Mouse (Mus musculus) thymus, postnatal 4 days (tissue): ENCODE results near the gene Slc29a2.

Experiments used
- DNase-seq: peaks from one replicate; pipeline ENCODE4 v3.0.0; 2021

The Slc29a2 gene

DNA sequence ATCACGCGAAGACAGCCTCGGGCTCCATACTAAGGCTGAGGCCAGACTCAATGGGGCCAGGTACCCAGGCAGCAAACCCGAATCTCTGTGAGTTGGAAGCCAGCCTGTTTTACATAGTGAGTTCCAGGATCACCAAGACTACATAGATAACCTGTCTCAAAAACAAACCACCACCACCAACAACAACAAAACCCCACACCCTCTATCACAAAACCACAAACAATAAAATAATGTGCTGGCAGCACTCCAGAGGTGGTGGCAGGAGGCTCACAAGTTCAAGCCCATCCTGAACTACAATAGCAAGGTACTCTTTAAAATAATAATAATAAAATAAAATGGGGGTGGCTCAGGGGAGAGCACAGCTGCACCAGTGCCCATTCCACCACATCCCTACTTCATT is 12.9 kb downstream of the Slc29a2 start:
- DNase-seq, result no peak

DNA sequence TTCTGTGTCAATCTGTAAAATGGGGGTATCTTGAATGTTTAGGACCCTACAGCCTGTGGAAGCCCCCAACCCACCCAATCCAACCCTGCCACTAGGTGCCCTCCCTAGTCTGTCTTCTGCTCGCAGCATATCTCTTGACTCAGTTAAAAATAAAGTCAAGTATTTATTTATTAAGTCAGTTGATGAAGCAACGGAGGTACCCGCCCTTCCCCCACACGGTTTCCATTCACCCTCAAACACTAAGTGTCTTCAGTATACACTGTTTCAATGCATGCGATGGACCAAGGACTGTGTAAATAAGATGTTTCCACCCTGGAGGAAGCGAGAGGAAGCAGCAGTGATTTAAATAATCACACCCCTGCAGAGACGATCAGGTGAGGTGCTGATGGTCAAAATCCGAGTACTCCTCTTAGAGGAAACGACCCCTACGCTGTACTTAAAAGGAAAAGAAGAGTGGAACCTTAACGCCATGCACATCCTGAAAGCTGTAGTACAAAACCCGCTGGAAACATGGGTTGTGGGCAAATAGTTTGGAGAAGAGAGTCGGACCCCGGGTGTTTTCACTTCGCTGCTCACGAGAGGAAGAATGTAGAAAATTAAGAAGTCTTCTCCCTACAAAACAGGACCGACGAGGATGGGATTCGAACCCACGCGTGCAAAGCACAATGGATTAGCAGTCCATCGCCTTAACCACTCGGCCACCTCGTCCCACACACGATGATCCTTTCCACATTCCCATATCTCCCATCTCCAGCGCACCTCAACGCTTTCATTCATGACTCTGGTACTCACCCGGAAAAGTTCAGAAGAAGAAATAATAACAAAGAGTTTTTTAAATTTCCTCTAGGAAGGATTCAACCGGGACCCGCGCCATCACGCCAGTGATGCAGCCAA is 14.3 kb downstream of the Slc29a2 start:
- peak; percentile 69 for DNase-seq

DNA sequence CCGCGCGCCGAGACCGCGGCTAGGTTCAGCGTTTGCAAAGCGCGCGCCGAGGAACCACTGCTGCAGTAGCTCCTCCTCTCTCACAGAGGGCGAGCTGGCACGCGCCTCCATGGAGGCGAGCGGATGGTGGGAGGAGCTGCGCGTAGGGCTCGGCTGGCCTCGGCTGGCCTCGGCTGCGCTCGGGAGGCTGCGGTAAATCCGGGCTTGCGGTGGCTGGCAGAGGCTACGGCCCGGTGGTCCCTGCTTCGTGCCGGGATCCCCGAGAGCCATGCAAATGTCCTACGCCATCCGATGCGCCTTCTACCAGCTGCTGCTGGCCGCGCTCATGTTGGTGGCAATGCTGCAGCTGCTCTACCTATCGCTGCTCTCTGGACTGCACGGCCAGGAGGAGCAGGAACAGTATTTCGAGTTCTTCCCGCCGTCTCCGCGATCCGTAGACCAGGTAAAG is 15.1 kb downstream of the Slc29a2 start, which contains the start of the genes B4gat1 and AC124502.3:
B4gat1 (plus strand) TSS at position 118 of the 448 bp plus-strand sequence.
AC124502.3 (plus strand) TSS at position 183 of the 448 bp plus-strand sequence.
- peak; percentile 91 for DNase-seq

DNA sequence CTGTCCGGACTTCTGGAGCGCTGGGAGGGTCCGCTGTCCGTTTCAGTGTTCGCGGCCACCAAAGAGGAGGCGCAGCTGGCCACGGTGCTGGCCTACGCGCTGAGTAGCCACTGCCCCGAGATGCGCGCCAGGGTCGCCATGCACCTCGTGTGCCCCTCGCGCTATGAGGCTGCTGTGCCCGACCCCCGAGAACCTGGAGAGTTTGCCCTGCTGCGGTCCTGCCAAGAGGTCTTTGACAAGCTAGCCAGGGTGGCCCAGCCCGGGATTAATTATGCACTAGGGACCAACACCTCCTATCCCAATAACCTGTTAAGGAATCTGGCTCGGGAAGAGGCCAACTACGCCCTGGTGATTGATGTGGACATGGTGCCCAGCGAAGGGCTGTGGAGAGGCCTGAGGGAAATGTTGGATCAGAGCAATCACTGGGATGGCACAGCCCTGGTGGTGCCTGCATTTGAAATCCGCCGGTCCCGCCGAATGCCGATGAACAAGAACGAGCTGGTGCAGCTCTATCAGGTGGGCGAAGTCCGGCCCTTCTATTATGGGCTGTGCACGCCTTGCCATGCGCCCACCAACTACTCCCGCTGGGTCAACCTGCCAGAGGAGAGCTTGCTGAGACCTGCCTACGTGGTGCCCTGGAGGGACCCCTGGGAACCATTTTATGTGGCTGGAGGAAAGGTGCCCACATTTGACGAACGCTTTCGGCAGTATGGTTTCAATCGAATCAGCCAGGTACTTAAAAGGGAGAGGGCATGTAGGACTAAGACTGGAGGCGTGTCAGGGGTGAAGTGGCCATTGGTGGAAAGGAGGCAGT is 15.8 kb downstream of the Slc29a2 start:
- DNase-seq, result peak; percentile 37

DNA sequence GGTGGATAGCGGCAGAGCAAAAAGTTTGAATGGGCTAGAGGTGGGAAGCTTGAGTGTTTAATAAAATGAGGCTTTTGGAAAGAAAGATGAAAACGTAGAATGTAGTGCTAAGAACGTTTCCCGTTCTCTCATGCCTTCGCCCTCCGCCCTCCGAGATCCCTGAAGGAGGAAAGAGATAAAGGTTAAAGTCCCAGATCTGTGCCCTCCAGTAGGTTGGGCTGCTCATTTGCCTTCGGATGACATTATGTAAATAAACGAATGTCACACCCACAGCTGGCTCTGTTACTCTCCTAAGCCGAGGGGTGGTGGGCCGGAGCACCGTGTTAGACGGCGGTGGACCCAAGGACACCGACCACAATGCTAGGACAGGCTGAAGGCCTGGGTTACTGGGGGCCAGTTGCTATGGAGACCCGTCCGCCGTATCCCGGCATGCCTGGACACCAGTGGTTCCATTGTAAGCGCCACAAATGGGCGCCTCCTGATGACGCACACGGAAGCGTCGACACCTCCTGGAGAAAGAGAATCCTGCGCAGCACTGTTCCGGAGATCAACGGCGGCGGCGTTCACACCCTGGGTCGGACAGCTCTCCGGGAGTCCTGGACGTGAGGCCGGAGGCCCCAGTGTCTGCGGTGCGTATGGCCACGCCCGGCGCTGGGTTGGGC is 17.3 kb downstream of the Slc29a2 start, which contains the start of gene Brms1:
Brms1 (plus strand) TSS at position 493 of the 662 bp plus-strand sequence.
- DNase-seq, result peak; percentile 89

DNA sequence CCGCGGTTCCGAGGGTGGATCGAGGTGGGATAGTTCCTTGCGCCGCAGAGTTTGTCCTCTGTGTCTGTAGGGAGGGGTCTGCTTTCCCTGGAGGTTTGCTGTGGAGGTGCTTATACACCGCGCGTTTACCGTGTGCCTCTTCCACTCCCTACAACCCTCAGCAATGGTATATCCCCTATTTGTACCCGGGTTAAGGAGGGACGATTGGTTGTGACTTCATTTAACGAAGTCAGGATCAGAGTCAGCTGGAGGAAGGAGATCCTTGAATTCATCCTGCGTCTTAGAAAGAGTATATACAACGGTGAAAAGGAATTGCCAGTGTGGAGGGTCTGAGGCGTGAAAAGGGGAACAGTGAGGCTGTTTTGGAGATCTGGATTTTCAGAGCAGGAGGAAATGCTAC is 17.9 kb downstream of the Slc29a2 start:
- DNase-seq, result no peak

DNA sequence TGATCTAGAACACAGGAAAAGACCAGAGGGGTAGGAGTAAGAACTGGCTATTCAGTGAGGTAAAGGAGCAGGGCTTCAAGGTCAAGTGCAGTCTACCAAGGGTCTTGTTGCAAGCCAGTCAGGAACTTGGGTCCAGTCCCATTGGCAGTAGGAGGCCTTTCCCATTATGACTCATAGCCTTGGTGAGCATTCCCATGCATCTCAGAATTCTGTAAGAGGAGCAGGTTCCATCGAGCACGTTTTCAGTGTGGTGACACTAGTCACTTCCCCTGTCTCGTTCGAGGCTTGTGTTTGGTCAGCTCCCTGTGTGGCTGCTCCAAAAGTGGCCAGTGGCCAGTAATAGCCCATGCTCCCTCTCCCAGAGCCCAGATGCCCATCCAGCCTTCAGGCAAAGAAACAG is 21.9 kb downstream of the Slc29a2 start:
- DNase-seq, result no peak

DNA sequence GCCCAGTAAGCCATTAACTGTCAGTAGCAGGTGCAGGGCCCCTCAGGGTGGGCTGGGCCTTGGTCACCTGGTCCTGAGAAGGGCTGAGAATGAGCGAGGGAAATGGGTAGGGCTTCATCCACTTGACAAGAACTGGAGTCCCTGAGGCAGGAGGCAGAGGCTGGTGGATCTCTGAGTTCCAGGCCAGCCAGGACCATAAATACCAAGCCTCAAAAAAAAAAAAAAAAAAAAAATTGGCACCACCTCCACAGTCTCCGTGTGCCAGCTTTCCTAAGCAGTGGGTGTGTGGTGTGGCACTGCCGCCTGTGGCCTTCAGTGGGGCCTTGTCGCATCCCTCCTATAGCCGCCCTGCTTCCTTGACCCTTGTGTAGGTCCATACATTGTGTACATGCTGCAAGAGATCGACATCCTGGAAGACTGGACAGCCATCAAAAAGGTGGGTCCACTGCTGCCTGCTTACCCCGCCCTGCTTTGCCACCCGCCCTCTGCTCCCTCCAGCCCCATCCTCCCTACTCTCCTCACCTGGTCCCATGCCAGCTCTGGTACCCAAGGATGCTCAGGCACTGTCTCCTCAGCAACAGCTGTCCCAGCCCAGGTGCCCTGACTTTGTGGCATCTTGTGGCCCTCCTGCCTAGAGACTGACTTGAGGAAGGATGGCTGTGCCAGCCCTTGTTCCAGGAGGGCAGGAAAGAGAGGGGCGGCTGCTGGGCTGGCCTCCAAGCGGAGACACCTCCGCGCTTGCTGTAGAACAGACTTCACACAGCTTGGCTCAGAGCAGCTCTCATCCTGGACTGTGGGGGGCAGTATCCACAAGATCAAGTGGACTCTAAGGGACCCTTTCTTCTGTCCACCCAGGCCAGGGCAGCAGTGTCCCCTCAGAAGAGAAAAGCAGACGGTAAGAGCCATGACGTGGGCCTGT is 24.7 kb downstream of the Slc29a2 start:
- no peak for DNase-seq

DNA sequence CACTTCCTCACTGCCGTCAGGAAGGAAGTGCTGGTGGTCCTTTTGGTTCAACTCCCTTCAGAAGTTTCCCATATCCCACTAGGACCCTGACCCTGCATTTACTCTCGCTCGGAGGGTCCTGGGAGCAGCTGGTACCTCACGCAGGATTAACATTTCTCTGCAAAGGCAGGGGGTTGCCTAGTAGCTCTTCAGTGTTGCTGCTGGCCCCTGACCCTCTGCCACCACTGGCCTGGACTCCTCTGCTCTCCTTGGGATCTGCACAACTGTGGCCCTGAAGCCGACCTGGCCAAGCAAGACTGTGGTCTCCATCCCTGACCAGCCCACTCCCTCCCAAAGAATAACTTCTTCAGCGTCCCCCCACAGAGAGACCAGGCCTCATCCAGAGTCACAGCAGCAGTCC is 25.7 kb downstream of the Slc29a2 start:
- DNase-seq, result no peak

DNA sequence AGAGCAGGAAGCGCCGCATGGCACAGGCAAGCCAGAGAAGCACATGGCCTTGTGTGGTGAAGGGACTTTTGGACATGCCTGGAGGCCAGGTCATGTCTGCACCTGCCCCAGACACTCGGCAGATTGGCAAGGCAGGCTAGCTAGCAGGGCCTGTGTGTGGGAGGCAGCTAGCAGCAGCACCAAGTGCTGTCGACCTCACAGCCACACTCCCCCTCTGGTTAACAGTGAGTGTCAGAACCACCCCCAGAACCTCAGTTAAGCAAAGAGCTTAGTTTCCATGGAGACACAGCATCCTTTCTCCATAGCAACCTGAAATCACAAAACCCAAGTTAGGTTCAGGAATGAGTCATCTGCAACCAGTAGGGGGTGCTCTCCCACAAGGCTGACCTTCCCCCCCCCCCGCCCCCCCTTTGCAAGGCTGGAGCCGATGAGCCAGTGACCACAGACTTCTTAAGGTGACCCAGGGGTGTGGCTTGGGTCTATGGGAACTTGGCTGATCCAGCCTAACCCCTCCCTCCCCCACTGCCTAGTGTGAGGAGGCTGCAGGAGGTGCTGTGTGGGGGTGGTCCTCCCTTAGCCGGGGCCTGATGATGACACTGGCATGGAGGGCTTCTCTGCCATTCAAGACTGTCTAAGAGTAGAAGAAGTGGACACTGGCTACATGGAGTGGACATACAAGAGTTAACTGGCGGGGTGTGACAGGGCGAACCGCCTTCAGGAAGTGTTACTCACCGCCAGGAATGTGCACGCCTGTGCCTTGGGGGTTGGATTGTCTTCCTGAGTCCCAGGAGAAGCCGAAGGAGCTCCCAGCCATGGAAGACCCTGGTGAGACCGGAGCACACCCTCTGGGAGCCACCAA is 26.6 kb downstream of the Slc29a2 start, which contains the start of gene Rin1:
Rin1 (plus strand) TSS at position 435 of the 859 bp plus-strand sequence.
- DNase-seq, result no peak

DNA sequence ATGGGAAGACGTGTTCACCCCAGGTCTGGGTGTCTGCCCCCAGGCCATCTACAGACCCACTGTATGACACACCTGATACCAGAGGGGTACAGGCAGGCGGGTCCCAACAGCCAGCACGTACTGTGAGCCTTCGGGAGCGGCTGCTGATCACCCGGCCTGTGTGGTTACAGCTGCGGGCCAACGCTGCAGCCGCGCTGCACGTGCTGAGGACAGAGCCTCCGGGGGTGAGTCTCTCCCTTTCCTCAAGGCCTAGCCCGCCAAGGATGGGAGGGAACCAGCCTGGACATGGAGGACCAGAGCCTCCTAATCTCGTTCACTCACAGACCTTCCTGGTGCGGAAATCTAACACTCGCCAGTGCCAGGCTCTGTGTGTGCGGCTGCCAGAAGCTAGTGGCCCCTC is 27.4 kb downstream of the Slc29a2 start:
- DNase-seq, result no peak

DNA sequence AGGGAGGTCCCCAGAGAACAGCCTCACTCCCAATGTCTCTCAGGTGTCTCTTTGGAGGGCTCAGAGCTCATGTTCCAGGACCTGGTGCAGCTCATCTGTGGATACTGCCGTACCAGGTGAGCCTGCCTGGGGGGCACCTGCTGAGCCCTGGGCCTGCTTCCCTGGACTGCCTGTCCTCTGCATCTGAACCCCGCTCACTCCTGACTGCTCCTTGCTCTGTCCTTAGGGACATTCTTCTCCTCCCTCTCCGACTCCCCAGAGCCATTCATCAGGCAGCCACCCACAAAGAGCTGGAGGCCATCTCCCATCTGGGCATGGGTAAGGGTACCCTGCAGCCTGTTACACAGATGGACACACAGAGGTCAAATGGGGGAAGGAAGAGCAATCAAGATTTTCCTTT is 27.9 kb downstream of the Slc29a2 start:
- DNase-seq, result no peak

DNA sequence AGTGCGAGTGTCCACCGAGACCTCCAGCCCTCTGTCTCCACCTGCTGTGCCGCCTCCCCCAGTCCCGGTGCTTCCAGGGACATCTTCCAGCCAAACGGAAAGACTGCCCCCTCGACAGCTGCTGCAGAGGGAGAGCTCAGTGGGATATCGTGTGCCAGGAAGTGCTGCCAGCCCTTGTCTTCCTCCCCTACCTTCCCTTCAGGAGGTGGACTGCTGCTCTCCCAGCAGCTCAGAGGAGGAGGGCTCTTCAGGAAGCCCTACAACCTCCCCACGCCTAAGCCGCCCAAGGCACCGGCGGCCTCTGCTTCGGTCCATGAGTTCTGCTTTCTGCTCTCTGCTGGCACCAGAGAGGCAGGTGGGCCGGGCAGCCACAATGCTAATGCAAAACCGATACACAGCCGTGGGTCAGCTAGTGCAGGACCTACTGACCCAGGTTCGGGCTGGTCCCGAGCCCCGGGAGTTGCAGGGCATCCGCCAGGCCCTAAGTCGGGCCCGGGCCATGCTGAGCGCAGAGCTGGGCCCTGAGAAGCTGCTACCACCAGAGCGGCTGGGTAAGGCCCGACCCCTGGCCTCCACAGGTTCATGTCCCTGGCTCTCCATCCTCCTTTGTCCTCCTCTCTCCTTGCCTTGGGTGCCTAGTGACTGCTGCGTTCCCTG is 28.6 kb downstream of the Slc29a2 start:
- DNase-seq, result no peak

DNA sequence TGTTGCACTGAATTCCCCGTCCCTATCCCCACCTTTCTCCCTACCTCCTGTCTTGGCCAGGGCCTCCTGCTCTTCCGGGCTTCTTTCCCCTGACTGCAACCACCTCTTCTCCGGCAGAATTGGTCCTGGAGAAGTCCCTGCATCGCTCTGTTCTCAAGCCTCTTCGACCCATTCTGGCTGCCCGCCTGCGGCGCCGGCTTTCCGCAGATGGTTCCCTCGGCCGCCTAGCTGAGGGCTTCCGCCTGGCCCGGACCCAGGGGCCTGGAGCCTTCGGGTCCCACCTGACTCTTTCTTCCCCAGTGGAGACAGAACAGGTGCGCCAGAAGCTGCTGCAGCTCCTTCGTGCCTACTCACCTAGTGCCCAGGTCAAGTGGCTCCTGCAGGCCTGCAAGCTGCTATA is 29.2 kb downstream of the Slc29a2 start:
- DNase-seq, result no peak

DNA sequence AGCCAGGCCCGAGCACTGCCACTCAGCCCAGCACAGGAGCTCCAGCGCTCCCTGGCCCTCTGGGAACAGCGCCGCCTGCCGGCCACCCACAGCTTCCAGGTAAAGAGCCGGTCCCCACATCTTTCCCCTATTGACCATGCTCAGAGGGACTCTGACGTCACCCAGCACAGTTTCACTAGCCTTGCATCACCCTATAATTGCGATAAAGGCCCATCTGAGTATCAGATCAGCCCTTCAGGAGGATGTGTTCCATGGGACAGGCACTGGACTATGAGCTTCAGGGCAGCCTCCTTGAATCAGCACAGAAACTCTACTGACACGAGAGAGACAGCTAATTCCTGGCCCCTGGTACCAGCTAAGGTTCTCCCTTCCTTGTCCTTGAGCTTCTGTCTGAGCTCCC is 30.2 kb downstream of the Slc29a2 start:
- peak; percentile 82 for DNase-seq

DNA sequence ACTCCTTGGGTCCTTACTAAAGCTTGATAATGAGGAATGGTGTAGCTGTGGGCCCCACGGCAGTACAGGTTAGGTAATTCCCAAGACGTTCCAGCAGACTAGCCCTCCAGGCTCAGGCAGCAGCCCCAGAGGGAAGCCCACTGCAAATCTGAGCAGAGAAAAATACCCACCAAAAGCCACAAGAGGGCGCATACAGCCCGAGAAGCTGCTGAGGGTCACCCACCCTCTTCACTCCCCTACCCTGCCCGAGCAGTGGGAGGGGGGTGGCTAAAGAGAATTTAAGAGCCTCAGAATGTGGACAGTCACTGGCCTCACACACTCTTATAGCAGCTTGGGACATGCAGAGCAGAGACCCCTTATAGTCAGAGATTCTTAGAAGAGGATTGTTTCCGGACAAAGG is 32.6 kb downstream of the Slc29a2 start:
- DNase-seq, result peak; percentile 56

DNA sequence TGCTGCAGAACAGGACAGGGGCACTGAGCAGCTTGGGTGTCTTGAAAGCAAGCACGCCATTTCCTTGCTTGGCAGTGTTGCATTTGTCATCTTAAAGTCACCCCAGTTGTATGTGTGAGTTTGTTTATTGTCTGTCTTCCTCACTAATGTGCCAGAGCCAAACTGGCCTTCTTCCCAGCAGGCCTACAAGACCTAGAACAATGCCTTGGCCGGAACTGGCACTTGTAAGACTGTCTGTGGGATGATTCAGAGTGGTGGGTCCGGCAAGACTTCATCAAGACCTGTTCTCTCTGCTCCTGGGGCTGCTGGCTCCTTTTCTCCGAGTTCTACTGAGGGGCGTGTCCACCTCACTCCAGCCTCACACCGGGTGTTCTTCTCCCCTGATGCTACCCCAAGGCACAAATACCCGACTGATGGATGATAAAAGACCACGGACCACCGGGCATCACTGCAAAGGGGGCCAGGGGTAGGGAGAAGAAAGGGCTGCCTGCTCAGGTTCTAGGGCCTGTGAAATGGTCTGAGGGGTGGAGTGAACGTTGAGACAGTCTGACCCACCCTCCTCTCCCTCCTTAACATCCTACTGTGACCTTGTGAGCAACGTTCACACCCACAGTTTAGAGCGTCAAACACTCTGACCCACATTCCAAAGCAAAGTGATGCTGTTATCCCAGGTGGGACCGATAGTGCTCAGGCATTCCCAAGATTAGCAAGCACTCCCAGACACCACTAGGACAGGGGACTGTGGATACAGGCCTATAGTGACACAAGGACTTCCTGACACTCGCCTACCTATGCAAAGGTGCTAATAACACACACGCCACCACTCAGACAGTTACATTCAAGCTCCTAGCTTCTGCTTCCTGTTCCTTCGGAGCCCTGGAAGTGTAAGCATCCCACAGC is 34.5 kb downstream of the Slc29a2 start:
- no peak for DNase-seq

DNA sequence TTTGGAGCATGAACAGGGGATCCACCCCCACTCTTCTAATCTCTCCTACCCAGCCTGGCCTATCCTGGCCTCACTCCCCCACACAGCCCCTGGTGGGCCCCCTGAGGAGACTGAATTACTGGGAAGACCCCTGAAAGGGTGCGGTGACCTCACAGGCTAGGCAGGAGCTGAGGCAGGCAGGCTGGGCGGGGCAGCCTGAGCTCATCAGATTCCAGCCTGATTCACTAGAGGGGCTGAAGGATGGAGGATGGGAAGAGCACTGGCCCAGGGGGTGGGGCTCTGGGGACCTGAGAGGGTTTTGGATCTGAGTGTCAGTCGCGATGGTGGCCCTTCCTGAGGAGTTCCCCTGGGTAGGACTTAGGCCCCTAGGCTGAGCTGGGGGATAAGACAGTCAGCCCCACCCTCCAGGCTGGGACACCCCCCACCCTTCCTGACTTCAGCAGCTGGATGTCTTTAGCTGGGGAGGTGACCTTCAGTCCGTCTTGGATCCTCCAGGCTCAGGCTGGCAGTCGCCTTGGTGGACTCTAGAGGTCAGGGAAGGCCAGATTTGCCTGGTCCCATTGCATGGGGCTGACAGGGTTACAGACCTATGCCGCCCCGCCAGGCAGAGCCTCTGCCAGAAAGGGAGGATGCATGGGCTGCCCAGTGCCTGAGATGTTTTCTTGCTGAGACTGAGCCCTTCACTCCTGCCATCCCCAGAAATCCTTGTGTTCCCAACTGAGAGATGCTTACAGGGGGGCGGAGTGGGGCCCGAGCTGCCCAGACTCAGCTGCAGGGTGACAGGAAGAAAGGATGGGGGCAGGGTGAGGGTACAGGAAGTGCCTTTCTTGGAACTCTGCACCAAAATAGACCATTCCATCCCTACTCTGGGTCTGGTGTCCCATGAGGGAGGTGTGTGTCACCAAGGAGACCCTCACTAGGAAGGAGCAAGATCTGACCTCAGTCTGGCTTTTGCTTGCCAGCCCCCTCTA is 35.4 kb downstream of the Slc29a2 start:
- no peak for DNase-seq
